Mouse (Mus musculus) forebrain, embryonic 13.5 days (tissue): Measurements from ENCODE around the gene Nts. TPM values are rescaled to one million over a fixed set of nuclear protein-coding genes. Genes with fewer than 3 reads are reported as not detected.
A peak's percentile ranks its signal among the peaks of the same experiment; 100 is the strongest.

Experiments used
- ATAC-seq: fragments of 200-750 bp; cut with Nextera tagmentation; 2 replicates; pipeline ENCODE4 v1.8.0; 2017
- H3K27ac ChIP-seq: fragments of 300-500 bp; sonication (generic); 2 replicates; pipeline ENCODE4 v1.5.1; 2015; ENCODE audit warnings: inconsistent platforms, mild to moderate bottlenecking, moderate library complexity
- H3K27me3 ChIP-seq: fragments of 300-500 bp; sonication (generic); 2 replicates; pipeline ENCODE4 v1.6.1; 2015; ENCODE audit warnings: mild to moderate bottlenecking, inconsistent platforms
- H3K36me3 ChIP-seq: fragments of 300-500 bp; sonication (generic); 2 replicates; pipeline ENCODE4 v1.6.1; 2015; ENCODE audit warnings: mild to moderate bottlenecking, inconsistent platforms; ENCODE audit not compliant: poor library complexity, severe bottlenecking
- H3K4me1 ChIP-seq: fragments of 300-500 bp; sonication (generic); 2 replicates; pipeline ENCODE4 v1.6.1; 2015; ENCODE audit warnings: inconsistent platforms
- H3K4me2 ChIP-seq: fragments of 300-500 bp; sonication (generic); 2 replicates; pipeline ENCODE4 v1.6.1; 2015; ENCODE audit warnings: inconsistent platforms, mild to moderate bottlenecking, moderate library complexity
- H3K4me3 ChIP-seq: fragments of 300-500 bp; sonication (generic); 2 replicates; pipeline ENCODE4 v1.5.1; 2015; ENCODE audit warnings: mild to moderate bottlenecking, inconsistent platforms
- H3K9ac ChIP-seq: fragments of 300-500 bp; sonication (generic); 2 replicates; pipeline ENCODE4 v1.6.1; 2015; ENCODE audit warnings: mild to moderate bottlenecking, inconsistent platforms
- H3K9me3 ChIP-seq: fragments of 300-500 bp; sonication (generic); replicated peaks from 2 replicates; pipeline ENCODE4 v1.6.1; 2016; ENCODE audit warnings: inconsistent platforms
- WGBS: fragments of 180-500 bp; shearing (Covaris S2); methylation state at CpG from one replicate; pipeline ENCODE4 v1.1.7; 2015; 5-methylcytosine and 5-hydroxymethylcytosine counted together
- polyA plus RNA-seq: library from polyadenylated mRNA; unstranded; fragments of >200 nt; fragmentation: Nextera tagmentation; extraction: Ambion mirVana; gene quantifications from 2 replicates; pipeline ENCODE4 v1.2.1, GENCODE M21; 2015

Gene Nts
- 10.1 and 16.9 TPM in 2 replicates for polyA plus RNA-seq

GRCm38 (mm10) chr10:102490386-102490785 lies at the start of gene Nts:
TSS of gene Nts (minus strand) at chr10:102490486.
- no peak within 1 kb of the TSS for H3K4me2 ChIP-seq
- H3K36me3 ChIP-seq: no peaks in the 10 kb centered on the region
- no peaks in the 10 kb centered on the region for H3K27me3 ChIP-seq
- no peak within 1 kb of the TSS for H3K4me3 ChIP-seq
- H3K27ac ChIP-seq: no peak within 1 kb of the TSS
- H3K9me3 ChIP-seq: no peaks in the 10 kb centered on the region
- ATAC-seq: no peak
- WGBS: 42% methylated on average over 3 of the region's 3 CpGs
- no peak within 1 kb of the TSS for H3K9ac ChIP-seq
- no peaks in the 10 kb centered on the region for H3K4me1 ChIP-seq

- Histone ChIP-seq H3K4me3 (no peak overlapping the region), H3K9me3 (no peaks in the 10 kb centered on the region), H3K4me2 (no peak overlapping the region), H3K36me3 (no peaks in the 10 kb centered on the region), H3K4me1 (no peaks in the 10 kb centered on the region), H3K9ac (no peak overlapping the region), H3K27ac (no peak overlapping the region), H3K27me3 (no peaks in the 10 kb centered on the region)
- WGBS: 82% methylated on average over 3 of the region's 3 CpGs
- no peak for ATAC-seq
These were observed 37.6 kb upstream of the Nts start for GRCm38 (mm10) chr10:102527901-102528300.

- WGBS: 27% methylated on average over 1 of the region's 1 CpGs
- H3K36me3 ChIP-seq: no peaks in the 10 kb centered on the region
- no peaks in the 10 kb centered on the region for H3K27me3 ChIP-seq
- H3K4me2 ChIP-seq: no peak overlapping the region
- no peak for ATAC-seq
- H3K27ac ChIP-seq: no peak overlapping the region
- H3K4me3 ChIP-seq: no peak overlapping the region
- H3K4me1 ChIP-seq: peaks cover 7% of the 10 kb centered on the region; the same call in 1 of the 2 replicates
- H3K9me3 ChIP-seq: no peaks in the 10 kb centered on the region
- H3K9ac ChIP-seq: no peak overlapping the region
These were observed 23.9 kb upstream of the Nts start for GRCm38 (mm10) chr10:102514159-102514558.

GRCm38 (mm10) chr10:102511807-102512461 lies 21.6 kb upstream of the Nts start, which contains the start of gene Rassf9:
TSS of gene Rassf9 (plus strand) at chr10:102512222.
- no peak within 1 kb of the TSS for H3K9ac ChIP-seq
- 13% methylated on average over 5 of the region's 5 CpGs for WGBS
- no peak within 1 kb of the TSS for H3K27ac ChIP-seq
- ATAC-seq: peak; percentile 83
- H3K36me3 ChIP-seq: no peaks in the 10 kb centered on the region
- H3K4me3 ChIP-seq: no peak within 1 kb of the TSS
- H3K27me3 ChIP-seq: no peaks in the 10 kb centered on the region
- no peaks in the 10 kb centered on the region for H3K9me3 ChIP-seq
- H3K4me2 ChIP-seq: peak within 1 kb of the TSS; percentile 5; the same call in 1 of the 2 replicates
- H3K4me1 ChIP-seq: peaks cover 7% of the 10 kb centered on the region; the same call in 1 of the 2 replicates

- H3K4me2 ChIP-seq: 0 out of 2 replicates have a peak overlapping the region, but pooled peaks have one; percentile 5
- peaks cover 10% of the 10 kb centered on the region; the same call in 1 of the 2 replicates for H3K4me1 ChIP-seq
- no peak for ATAC-seq
- no peaks in the 10 kb centered on the region for H3K27me3 ChIP-seq
- no peak overlapping the region for H3K9ac ChIP-seq
- H3K9me3 ChIP-seq: no peaks in the 10 kb centered on the region
- H3K4me3 ChIP-seq: no peak overlapping the region
- no peaks in the 10 kb centered on the region for H3K36me3 ChIP-seq
- no peak overlapping the region for H3K27ac ChIP-seq
- 41% methylated on average over 3 of the region's 3 CpGs for WGBS
These were observed 21.1 kb upstream of the Nts start for GRCm38 (mm10) chr10:102511461-102511806.

GRCm38 (mm10) chr10:102507386-102507785 lies 17.1 kb upstream of the Nts start:
- Histone ChIP-seq H3K27me3 (no peaks in the 10 kb centered on the region), H3K9me3 (no peaks in the 10 kb centered on the region), H3K27ac (no peak overlapping the region), H3K4me2 (no peak overlapping the region), H3K4me3 (no peak overlapping the region), H3K4me1 (peaks cover 11% of the 10 kb centered on the region; the same call in 1 of the 2 replicates), H3K9ac (no peak overlapping the region), H3K36me3 (no peaks in the 10 kb centered on the region)
- 67% methylated on average over 4 of the region's 4 CpGs for WGBS
- ATAC-seq: no peak

GRCm38 (mm10) chr10:102498754-102499153 lies 8.5 kb upstream of the Nts start:
- 32% methylated on average over 4 of the region's 4 CpGs for WGBS
- 0 out of 2 replicates have a peak, but pooled peaks have one; percentile 61 for ATAC-seq
- H3K27ac ChIP-seq: no peak overlapping the region
- H3K9me3 ChIP-seq: no peaks in the 10 kb centered on the region
- no peaks in the 10 kb centered on the region for H3K27me3 ChIP-seq
- no peak overlapping the region for H3K4me2 ChIP-seq
- no peaks in the 10 kb centered on the region for H3K36me3 ChIP-seq
- no peak overlapping the region for H3K9ac ChIP-seq
- H3K4me3 ChIP-seq: no peak overlapping the region
- no peaks in the 10 kb centered on the region for H3K4me1 ChIP-seq

- H3K27ac ChIP-seq: no peak overlapping the region
- no peaks in the 10 kb centered on the region for H3K36me3 ChIP-seq
- no peak overlapping the region for H3K4me2 ChIP-seq
- no peaks in the 10 kb centered on the region for H3K27me3 ChIP-seq
- H3K9ac ChIP-seq: no peak overlapping the region
- H3K9me3 ChIP-seq: no peaks in the 10 kb centered on the region
- H3K4me1 ChIP-seq: no peaks in the 10 kb centered on the region
- ATAC-seq: 0 out of 2 replicates have a peak, but pooled peaks have one; percentile 30
- H3K4me3 ChIP-seq: no peak overlapping the region
- 11% methylated on average over 3 of the region's 3 CpGs for WGBS
These were observed 1.5 kb upstream of the Nts start for GRCm38 (mm10) chr10:102491792-102492191.

- no peak overlapping the region for H3K4me2 ChIP-seq
- H3K27me3 ChIP-seq: no peaks in the 10 kb centered on the region
- no peak overlapping the region for H3K27ac ChIP-seq
- no peak overlapping the region for H3K4me3 ChIP-seq
- WGBS: 88% methylated on average over 2 of the region's 2 CpGs
- H3K9ac ChIP-seq: no peak overlapping the region
- no peak for ATAC-seq
- H3K36me3 ChIP-seq: no peaks in the 10 kb centered on the region
- no peaks in the 10 kb centered on the region for H3K4me1 ChIP-seq
- H3K9me3 ChIP-seq: no peaks in the 10 kb centered on the region
These were observed 20.9 kb downstream of the Nts start for GRCm38 (mm10) chr10:102469412-102469811.

GRCm38 (mm10) chr10:102451756-102452155 lies 38.5 kb downstream of the Nts start:
- Histone ChIP-seq H3K9ac (no peak overlapping the region), H3K27ac (no peak overlapping the region), H3K9me3 (no peaks in the 10 kb centered on the region), H3K4me3 (no peak overlapping the region), H3K27me3 (no peaks in the 10 kb centered on the region), H3K4me2 (no peak overlapping the region), H3K4me1 (no peaks in the 10 kb centered on the region), H3K36me3 (no peaks in the 10 kb centered on the region)
- ATAC-seq: peak; percentile 74; the same call in 1 of the 2 replicates
- WGBS: 9% methylated on average over 7 of the region's 7 CpGs

- ATAC-seq: no peak
- H3K27ac ChIP-seq: no peak overlapping the region
- WGBS: 8% methylated on average over 7 of the region's 7 CpGs
These were observed 40.8 kb downstream of the Nts start for GRCm38 (mm10) chr10:102449449-102449848.

GRCm38 (mm10) chr10:102444912-102445556 lies 45.3 kb downstream of the Nts start:
- Histone ChIP-seq H3K27ac (no peak overlapping the region), H3K4me3 (no peak overlapping the region), H3K36me3 (no peaks in the 10 kb centered on the region), H3K27me3 (no peaks in the 10 kb centered on the region), H3K4me2 (no peak overlapping the region), H3K4me1 (no peaks in the 10 kb centered on the region), H3K9me3 (no peaks in the 10 kb centered on the region), H3K9ac (no peak overlapping the region)
- peak; percentile 86 for ATAC-seq
- 37% methylated on average over 2 of the region's 2 CpGs for WGBS

More at GRCm38 (mm10) chr10:102449449-102449848, 40.8 kb downstream of the Nts start:
- H3K36me3 ChIP-seq: no peaks in the 10 kb centered on the region
- H3K4me1 ChIP-seq: no peaks in the 10 kb centered on the region
- no peak overlapping the region for H3K4me2 ChIP-seq
- no peak overlapping the region for H3K9ac ChIP-seq
- no peaks in the 10 kb centered on the region for H3K9me3 ChIP-seq
- H3K4me3 ChIP-seq: no peak overlapping the region
- no peaks in the 10 kb centered on the region for H3K27me3 ChIP-seq
